Mouse (Mus musculus) kidney, embryonic 15.5 days (tissue): Measurements from ENCODE around the gene Ninj2. TPM values are rescaled to one million over a fixed set of nuclear protein-coding genes. Genes with fewer than 3 reads are reported as not detected.

Source experiments
- ATAC-seq: fragments of 200-750 bp; cut with Nextera tagmentation; replicated peaks from 2 replicates; pipeline ENCODE4 v1.8.0; 2017; ENCODE audit warnings: moderate TSS enrichment; ENCODE audit not compliant: low FRiP score
- H3K27ac ChIP-seq: fragments of 300-500 bp; sonication (generic); 2 replicates; pipeline ENCODE4 v1.5.1; 2015; ENCODE audit warnings: mild to moderate bottlenecking, inconsistent platforms
- H3K27me3 ChIP-seq: fragments of 300-500 bp; sonication (generic); 2 replicates; pipeline ENCODE4 v1.6.1; 2015; ENCODE audit warnings: inconsistent platforms
- H3K36me3 ChIP-seq: fragments of 300-500 bp; sonication (generic); 2 replicates; pipeline ENCODE4 v1.6.1; 2015; ENCODE audit warnings: inconsistent platforms
- H3K4me1 ChIP-seq: fragments of 300-500 bp; sonication (generic); 2 replicates; pipeline ENCODE4 v1.6.1; 2015; ENCODE audit warnings: inconsistent platforms
- H3K4me2 ChIP-seq: fragments of 300-500 bp; sonication (generic); 2 replicates; pipeline ENCODE4 v1.6.1; 2015; ENCODE audit warnings: moderate library complexity, mild to moderate bottlenecking, inconsistent platforms
- H3K4me3 ChIP-seq: fragments of 300-500 bp; sonication (generic); replicated peaks from 2 replicates; pipeline ENCODE4 v1.5.1; 2015; ENCODE audit warnings: mild to moderate bottlenecking, inconsistent platforms
- H3K9ac ChIP-seq: fragments of 300-500 bp; sonication (generic); 2 replicates; pipeline ENCODE4 v1.6.1; 2015; ENCODE audit warnings: mild to moderate bottlenecking, inconsistent platforms
- H3K9me3 ChIP-seq: fragments of 300-500 bp; sonication (generic); replicated peaks from 2 replicates; pipeline ENCODE4 v1.6.1; 2016; ENCODE audit warnings: inconsistent platforms
- WGBS: fragments of 180-500 bp; shearing (Covaris S2); methylation state at CpG from one replicate; pipeline ENCODE4 v1.1.7; 2015; ENCODE audit warnings: mixed read lengths; 5-methylcytosine and 5-hydroxymethylcytosine counted together
- polyA plus RNA-seq: library from polyadenylated mRNA; unstranded; fragments of >200 nt; fragmentation: Nextera tagmentation; extraction: Ambion mirVana; gene quantifications from 2 replicates; pipeline ENCODE4 v1.2.1, GENCODE M21; 2015

The Ninj2 gene
- polyA plus RNA-seq, 1 experiment from 2014 or later, result not detected

DNA sequence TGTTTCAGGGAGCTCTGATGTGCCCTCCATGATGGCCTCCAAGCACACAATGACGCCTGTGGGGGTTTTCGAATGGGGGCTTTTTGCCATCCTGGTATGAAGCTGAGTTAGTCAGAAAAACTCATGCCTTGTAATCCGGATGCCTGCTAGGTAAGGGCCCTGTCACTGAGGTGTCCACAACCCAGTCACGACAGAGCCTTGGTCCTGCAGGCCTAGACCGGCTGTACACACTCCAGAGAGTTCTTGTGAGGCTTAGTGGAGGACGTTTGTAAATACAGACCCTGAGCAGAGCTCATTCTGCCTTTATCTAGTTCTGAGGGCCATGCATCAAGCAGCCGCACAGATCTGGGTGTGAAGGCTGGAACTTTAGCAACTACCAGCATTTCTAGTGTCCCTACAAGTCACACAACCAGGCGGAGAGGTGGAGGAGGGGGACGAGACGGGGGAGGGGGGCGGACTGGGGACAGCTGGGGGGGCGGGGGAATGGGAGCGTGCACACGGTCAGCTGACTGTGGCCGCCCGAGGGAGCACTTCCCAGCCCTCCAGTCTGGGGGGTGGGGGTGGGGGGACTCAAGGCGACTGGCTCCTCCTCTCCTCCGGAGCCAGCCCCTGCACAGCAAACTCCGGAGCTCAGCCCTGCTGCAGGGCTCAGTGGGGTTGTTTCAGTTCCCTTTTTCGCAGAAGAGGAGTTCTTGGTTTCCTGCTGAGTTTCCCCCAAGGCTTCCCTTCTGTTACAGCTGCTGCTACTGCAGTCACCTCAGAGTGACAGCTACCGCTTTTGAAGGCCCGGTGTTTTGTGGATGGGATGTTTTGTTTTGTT lies 19.0 kb downstream of the Ninj2 start:
- 8% methylated on average over 22 of the region's 22 CpGs for WGBS
- Histone ChIP-seq H3K4me1 (peaks cover 37% of the 10 kb centered on the region), H3K9ac (peak overlapping the region; percentile 15; the same call in 1 of the 2 replicates), H3K36me3 (no peaks in the 10 kb centered on the region), H3K27me3 (no peaks in the 10 kb centered on the region), H3K27ac (peak overlapping the region; percentile 95), H3K9me3 (no peaks in the 10 kb centered on the region), H3K4me3 (peak overlapping the region; percentile 21), H3K4me2 (peak overlapping the region; percentile 53)
- peak; percentile 94 for ATAC-seq

DNA sequence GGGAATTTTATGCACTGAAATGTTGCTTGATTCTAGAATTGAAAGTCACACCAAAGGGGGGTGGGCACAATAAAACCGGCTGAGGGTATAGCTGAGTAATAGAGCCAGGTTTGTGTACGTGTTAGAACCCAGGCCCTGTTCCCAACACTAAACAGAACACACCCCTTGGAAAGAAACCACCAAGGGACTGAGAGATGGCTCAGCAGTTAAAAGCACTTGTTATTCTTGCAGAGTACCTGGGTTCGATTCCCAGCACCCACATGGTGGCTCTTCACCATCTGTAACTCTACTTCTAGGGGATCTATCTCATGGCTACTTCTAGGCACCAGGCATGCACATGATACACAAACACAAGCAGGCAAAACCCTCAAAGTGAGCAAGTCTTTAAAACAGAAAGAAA lies 20.7 kb downstream of the Ninj2 start:
- no peak for ATAC-seq
- H3K9me3 ChIP-seq, result no peaks in the 10 kb centered on the region
- WGBS, result 95% methylated on average over 3 of the region's 3 CpGs
- H3K27me3 ChIP-seq, result no peaks in the 10 kb centered on the region
- no peak overlapping the region for H3K4me2 ChIP-seq
- H3K27ac ChIP-seq, result peak overlapping the region; percentile 80
- no peak overlapping the region for H3K4me3 ChIP-seq
- H3K4me1 ChIP-seq, result peaks cover 34% of the 10 kb centered on the region
- H3K36me3 ChIP-seq, result no peaks in the 10 kb centered on the region
- no peak overlapping the region for H3K9ac ChIP-seq

DNA sequence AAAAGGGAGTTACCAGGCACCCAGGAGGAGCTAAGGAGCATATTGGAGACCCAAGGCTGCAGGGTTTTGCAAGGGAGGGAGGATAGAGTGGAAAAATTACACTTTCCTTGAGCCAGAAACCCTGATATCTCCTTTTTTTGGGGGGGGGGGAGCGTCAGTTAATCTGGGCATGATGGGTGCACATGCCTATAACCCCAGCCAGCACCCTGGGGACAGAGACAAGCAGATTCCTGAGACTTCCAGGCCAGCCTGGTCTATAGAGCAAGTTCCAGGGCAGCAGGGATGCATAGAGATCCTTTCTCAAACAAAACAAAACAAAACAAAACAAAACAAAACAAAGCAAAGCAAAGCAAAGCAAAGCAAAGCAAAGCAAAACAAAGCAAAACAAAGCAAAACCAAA lies 21.1 kb downstream of the Ninj2 start:
- Histone ChIP-seq H3K4me2 (0 out of 2 replicates have a peak overlapping the region, but pooled peaks have one; percentile 0), H3K9ac (no peak overlapping the region), H3K27me3 (no peaks in the 10 kb centered on the region), H3K9me3 (no peaks in the 10 kb centered on the region), H3K4me3 (no peak overlapping the region), H3K36me3 (no peaks in the 10 kb centered on the region), H3K27ac (peak overlapping the region; percentile 80), H3K4me1 (peaks cover 30% of the 10 kb centered on the region)
- WGBS, result 70% methylated on average over 1 of the region's 1 CpGs
- ATAC-seq, result no peak

DNA sequence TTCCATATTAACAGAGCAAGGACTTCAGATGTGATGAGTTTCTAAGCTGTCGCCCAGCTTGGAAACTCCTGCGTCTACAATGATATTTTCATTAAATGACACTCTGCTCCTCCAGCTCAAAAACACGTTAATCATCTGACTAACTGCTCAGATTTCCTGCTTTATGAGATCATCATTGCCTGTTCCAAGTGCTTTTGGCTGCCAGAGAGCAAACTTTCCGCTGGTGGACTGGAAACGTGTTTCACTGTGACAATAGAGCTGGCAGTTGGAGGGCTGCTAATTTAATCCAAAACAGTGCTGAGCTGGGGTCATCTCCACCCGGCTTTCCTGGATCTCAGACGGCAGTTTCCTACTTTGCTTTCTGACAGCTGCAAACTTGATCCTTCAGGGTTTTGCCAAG lies 21.5 kb downstream of the Ninj2 start:
- WGBS, result 15% methylated on average over 7 of the region's 7 CpGs
- H3K27me3 ChIP-seq, result no peaks in the 10 kb centered on the region
- H3K4me2 ChIP-seq, result 0 out of 2 replicates have a peak overlapping the region, but pooled peaks have one; percentile 0
- H3K4me3 ChIP-seq, result no peak overlapping the region
- ATAC-seq, result no peak
- peaks cover 28% of the 10 kb centered on the region for H3K4me1 ChIP-seq
- no peaks in the 10 kb centered on the region for H3K9me3 ChIP-seq
- no peak overlapping the region for H3K9ac ChIP-seq
- peak overlapping the region; percentile 80 for H3K27ac ChIP-seq
- H3K36me3 ChIP-seq, result no peaks in the 10 kb centered on the region

DNA sequence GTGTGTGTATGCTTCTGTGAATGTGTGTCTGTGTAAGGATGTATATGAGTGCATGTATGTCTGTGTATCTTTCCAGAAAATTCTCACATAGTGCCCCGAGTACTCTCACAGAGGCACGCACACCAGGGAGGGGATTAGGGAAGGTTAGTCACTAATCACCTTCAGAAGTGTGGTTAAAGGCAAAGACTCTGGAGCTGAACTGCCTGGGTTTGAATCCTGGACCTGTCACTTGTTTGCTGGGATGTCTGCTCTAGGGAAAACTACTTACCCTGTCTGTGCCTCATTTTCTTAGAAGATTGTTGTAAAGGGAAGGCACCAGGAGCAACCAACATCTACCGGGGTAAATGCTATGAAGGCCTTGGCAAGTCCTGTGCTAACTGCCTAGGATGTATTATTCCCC lies 22.3 kb downstream of the Ninj2 start:
- Histone ChIP-seq H3K9me3 (no peaks in the 10 kb centered on the region), H3K36me3 (no peaks in the 10 kb centered on the region), H3K4me1 (peaks cover 28% of the 10 kb centered on the region), H3K4me3 (no peak overlapping the region), H3K27ac (peak overlapping the region; percentile 80; the same call in 1 of the 2 replicates), H3K27me3 (no peaks in the 10 kb centered on the region), H3K4me2 (no peak overlapping the region), H3K9ac (no peak overlapping the region)
- 65% methylated on average over 3 of the region's 3 CpGs for WGBS
- ATAC-seq, result no peak

DNA sequence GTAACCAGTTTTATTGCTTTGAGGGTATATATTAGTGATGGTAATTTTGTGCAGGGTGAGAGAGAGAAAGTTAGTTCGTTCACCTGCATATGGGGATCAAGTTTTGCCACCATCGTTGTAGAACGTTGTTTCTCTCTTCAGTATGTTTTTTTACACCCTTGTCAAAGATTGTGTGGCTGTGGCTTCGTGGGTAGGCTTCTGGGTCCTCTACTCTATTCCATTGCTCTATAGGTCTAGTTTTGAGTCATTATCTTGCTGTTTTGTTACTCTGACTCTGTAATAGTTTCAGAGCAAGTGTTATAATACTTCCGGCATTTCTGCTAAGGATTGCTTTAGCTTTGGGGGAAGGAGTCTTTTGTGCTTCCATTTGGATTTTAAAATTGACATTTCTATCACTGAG lies 26.7 kb downstream of the Ninj2 start:
- no peak for ATAC-seq
- peaks cover 2% of the 10 kb centered on the region for H3K4me1 ChIP-seq
- H3K36me3 ChIP-seq, result no peaks in the 10 kb centered on the region
- H3K4me2 ChIP-seq, result no peak overlapping the region
- no peak overlapping the region for H3K27ac ChIP-seq
- no peak overlapping the region for H3K9ac ChIP-seq
- H3K4me3 ChIP-seq, result no peak overlapping the region
- H3K9me3 ChIP-seq, result no peaks in the 10 kb centered on the region
- WGBS, result 80% methylated on average over 5 of the region's 5 CpGs
- no peaks in the 10 kb centered on the region for H3K27me3 ChIP-seq

DNA sequence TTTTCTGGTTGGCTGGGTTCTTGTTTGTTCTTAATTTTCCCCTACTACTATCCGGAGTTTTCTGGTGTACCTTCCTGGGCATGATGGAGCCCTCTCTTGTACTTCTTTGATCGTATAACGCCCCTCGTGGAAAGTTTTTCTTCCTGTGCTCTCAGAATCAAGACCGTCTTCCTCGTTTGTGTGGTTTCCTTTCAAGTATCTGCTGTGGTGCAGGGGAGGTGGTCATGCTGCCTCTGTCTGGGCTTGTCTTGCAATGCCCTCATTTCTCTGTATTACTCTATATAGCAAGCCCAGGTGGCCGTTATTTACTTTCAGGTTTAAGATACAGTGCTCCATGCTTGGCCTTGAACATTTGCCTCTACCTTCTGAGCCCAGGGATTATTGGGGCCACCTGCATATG lies 31.5 kb downstream of the Ninj2 start:
- 90% methylated on average over 7 of the region's 7 CpGs for WGBS
- Histone ChIP-seq H3K4me1 (no peaks in the 10 kb centered on the region), H3K9me3 (no peaks in the 10 kb centered on the region), H3K27me3 (no peaks in the 10 kb centered on the region), H3K36me3 (no peaks in the 10 kb centered on the region), H3K4me3 (no peak overlapping the region), H3K9ac (no peak overlapping the region), H3K4me2 (no peak overlapping the region), H3K27ac (no peak overlapping the region)
- ATAC-seq, result no peak

DNA sequence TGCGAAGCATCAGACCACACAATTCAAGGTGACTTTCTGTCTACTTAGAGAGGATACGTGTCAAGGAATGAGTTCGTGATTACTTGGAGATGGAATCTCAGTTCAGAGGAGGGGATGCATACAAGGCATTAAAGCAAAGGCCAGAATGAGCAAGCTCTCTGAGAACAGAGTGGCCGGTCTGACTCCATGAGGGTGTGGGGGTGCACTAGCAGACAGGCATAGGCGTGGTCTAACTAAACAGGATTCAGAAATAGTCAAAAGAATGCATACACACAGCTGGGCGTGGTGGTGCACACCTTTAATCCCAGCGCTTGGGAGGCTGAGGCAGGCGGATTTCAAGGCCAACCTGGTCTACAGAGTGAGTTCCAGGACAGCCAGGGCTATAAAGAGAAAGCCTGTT lies 33.3 kb downstream of the Ninj2 start:
- H3K36me3 ChIP-seq, result no peaks in the 10 kb centered on the region
- no peak overlapping the region for H3K9ac ChIP-seq
- ATAC-seq, result no peak
- no peaks in the 10 kb centered on the region for H3K9me3 ChIP-seq
- H3K4me1 ChIP-seq, result no peaks in the 10 kb centered on the region
- H3K27me3 ChIP-seq, result no peaks in the 10 kb centered on the region
- no peak overlapping the region for H3K4me2 ChIP-seq
- 93% methylated on average over 8 of the region's 8 CpGs for WGBS
- H3K27ac ChIP-seq, result no peak overlapping the region
- no peak overlapping the region for H3K4me3 ChIP-seq

DNA sequence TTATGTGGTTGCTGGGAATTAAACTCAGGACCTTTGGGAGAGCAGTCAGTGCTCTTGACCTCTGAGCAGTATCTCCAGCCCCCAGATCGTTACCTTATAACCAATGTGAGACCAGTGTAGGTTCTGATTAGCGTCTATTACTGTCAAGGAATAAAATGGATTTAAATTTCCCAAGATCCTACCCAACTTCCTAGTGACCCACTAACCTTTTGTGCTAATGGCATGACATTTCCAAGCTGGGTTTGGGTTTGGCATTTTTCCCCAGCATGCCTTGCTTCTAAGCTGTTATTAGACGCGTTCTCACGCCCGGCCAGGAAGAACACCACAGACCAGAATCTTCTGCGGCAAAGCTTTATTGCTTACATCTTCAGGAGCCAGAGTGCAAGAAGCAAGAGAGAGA lies 34.2 kb downstream of the Ninj2 start:
- Histone ChIP-seq H3K4me1 (no peaks in the 10 kb centered on the region), H3K4me2 (no peak overlapping the region), H3K4me3 (no peak overlapping the region), H3K27me3 (no peaks in the 10 kb centered on the region), H3K36me3 (no peaks in the 10 kb centered on the region), H3K9me3 (no peaks in the 10 kb centered on the region), H3K9ac (no peak overlapping the region), H3K27ac (no peak overlapping the region)
- ATAC-seq, result no peak
- 99% methylated on average over 7 of the region's 7 CpGs for WGBS

DNA sequence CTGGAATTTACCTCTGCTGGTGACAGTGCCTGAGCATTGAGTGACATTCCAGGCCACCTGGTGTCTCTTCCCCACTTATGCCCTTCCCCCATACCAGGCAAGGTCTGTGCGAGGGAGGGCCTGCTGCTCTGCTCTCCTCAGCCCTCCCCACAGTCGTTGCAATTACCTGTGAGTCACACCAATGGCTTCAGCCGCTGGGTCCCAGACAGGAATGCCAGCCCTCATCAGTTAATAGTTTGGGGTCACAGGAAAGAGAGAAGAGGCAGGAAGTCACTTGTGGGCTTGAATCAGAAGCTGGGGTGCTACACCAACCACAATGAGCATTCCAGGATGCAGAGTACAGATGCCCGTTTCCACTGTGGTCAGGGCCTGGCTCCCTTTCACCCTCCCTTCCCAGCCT lies 41.6 kb downstream of the Ninj2 start:
- Histone ChIP-seq H3K4me2 (no peak overlapping the region), H3K4me3 (no peak overlapping the region), H3K27me3 (no peaks in the 10 kb centered on the region), H3K4me1 (no peaks in the 10 kb centered on the region), H3K27ac (no peak overlapping the region), H3K36me3 (no peaks in the 10 kb centered on the region), H3K9me3 (no peaks in the 10 kb centered on the region), H3K9ac (no peak overlapping the region)
- no peak for ATAC-seq
- WGBS, result 74% methylated on average over 4 of the region's 4 CpGs

DNA sequence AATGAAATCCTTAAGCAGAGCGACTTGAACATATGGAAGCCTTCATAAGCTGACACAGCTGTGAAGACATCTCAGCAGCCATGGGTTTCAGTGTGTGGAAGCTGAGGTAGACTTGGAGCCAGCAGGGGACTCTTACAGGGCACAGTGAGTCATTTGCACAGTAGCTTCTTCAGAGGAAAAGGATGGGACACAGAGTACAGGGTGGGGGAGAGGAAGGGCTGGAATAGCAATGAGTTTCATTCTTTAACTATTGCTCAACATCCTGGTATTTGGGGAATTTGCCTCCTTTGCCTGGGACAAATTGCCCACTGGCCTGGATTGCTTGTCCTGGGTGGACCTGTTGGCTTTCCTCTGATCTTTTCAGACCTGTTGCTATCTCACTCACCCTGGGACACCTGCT lies 52.3 kb downstream of the Ninj2 start:
- Histone ChIP-seq H3K4me1 (no peaks in the 10 kb centered on the region), H3K27me3 (no peaks in the 10 kb centered on the region), H3K4me2 (no peak overlapping the region), H3K9me3 (no peaks in the 10 kb centered on the region), H3K4me3 (no peak overlapping the region), H3K9ac (no peak overlapping the region), H3K36me3 (no peaks in the 10 kb centered on the region), H3K27ac (no peak overlapping the region)
- 62% methylated on average over 1 of the region's 1 CpGs for WGBS
- no peak for ATAC-seq

DNA sequence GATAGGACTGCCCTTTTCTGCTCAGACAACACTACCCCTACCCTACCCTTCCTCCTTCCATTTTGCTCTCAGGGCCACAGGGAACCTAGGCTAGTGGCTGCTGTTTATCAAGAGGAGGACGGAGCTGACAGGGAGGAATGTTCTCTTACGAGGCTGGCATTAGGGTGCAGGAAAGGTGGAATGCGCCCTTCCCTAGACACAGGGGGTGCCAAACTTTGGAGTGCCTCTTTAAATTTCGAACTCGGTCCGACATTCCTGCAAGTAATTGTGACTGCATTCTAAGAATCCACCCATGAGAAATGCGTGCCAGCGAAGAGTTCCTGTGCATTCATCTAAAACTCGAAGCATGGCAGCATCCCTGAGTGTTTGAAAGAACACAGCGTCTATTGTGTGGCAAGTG lies 53.5 kb downstream of the Ninj2 start:
- ATAC-seq, result no peak
- H3K4me2 ChIP-seq, result no peak overlapping the region
- H3K9ac ChIP-seq, result no peak overlapping the region
- no peak overlapping the region for H3K27ac ChIP-seq
- H3K36me3 ChIP-seq, result no peaks in the 10 kb centered on the region
- no peak overlapping the region for H3K4me3 ChIP-seq
- H3K9me3 ChIP-seq, result no peaks in the 10 kb centered on the region
- 74% methylated on average over 10 of the region's 10 CpGs for WGBS
- H3K27me3 ChIP-seq, result no peaks in the 10 kb centered on the region
- no peaks in the 10 kb centered on the region for H3K4me1 ChIP-seq

DNA sequence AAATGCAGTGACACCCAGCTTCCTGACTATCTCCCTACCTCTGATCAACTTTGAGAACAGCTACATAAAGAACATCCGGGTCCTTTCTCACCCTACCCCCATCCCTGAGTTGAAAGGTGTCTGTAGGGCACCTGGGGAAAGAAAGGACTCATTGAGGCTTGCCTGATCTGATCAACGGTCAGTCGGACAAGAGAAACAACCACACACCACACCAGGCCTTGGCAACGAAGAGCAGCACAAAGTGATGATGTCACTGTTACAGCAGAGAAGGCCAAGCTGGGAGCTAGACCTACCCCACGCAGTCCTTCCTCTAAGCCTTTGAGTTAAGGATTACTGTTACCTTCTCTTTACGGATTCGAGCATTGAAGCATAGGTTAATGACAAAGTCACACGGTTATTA lies 54.3 kb downstream of the Ninj2 start:
- Histone ChIP-seq H3K4me1 (no peaks in the 10 kb centered on the region), H3K36me3 (no peaks in the 10 kb centered on the region), H3K9ac (no peak overlapping the region), H3K27me3 (no peaks in the 10 kb centered on the region), H3K4me2 (no peak overlapping the region), H3K27ac (no peak overlapping the region), H3K4me3 (no peak overlapping the region), H3K9me3 (no peaks in the 10 kb centered on the region)
- 83% methylated on average over 8 of the region's 8 CpGs for WGBS
- no peak for ATAC-seq
